Mouse (Mus musculus): ENCODE results near the gene Pgk1.
"Not testable (repeated sequence)": the region's sequence is repeated elsewhere in the genome, so short reads cannot be mapped to it uniquely, and the experiment has no call there.

The Pgk1 gene

GRCm38 (mm10) chrX:106186713-106187649 lies at the start of gene Pgk1:
Gene Pgk1, plus strand, starts transcription at chrX:106187100.
- peak; percentile 56 for DNase-seq (ENCODE audit: extremely low read depth, low read depth, low spot score)

- DNase-seq (ENCODE audit: extremely low read depth, low read depth, low spot score) = no peak
These were observed 47.4 kb upstream of the Pgk1 start for GRCm38 (mm10) chrX:106139309-106140070.

- no peak for DNase-seq (ENCODE audit: extremely low read depth, low read depth, low spot score)
These were observed 44.0 kb upstream of the Pgk1 start, which contains the start of gene Tlr13 for GRCm38 (mm10) chrX:106142936-106143335. Gene Tlr13, plus strand, starts transcription at chrX:106143204.

GRCm38 (mm10) chrX:106148185-106148584 lies 38.7 kb upstream of the Pgk1 start:
- DNase-seq (ENCODE audit: extremely low read depth, low read depth, low spot score) = no peak

- DNase-seq (ENCODE audit: extremely low read depth, low read depth, low spot score) = peak; percentile 76
These were observed 37.4 kb upstream of the Pgk1 start for GRCm38 (mm10) chrX:106149460-106149859.

- DNase-seq (ENCODE audit: extremely low read depth, low read depth, low spot score) = no peak
These were observed 32.7 kb upstream of the Pgk1 start for GRCm38 (mm10) chrX:106154180-106154586.

- no peak for DNase-seq (ENCODE audit: extremely low read depth, low read depth, low spot score)
These were observed 31.0 kb upstream of the Pgk1 start for GRCm38 (mm10) chrX:106155892-106156291.

- peak; percentile 69 for DNase-seq (ENCODE audit: extremely low read depth, low read depth, low spot score)
These were observed 22.9 kb upstream of the Pgk1 start for GRCm38 (mm10) chrX:106163995-106164394.

- no peak for DNase-seq (ENCODE audit: extremely low read depth, low read depth, low spot score)
These were observed 22.3 kb upstream of the Pgk1 start for GRCm38 (mm10) chrX:106164555-106164954.

- no peak for DNase-seq (ENCODE audit: extremely low read depth, low read depth, low spot score)
These were observed 21.8 kb upstream of the Pgk1 start for GRCm38 (mm10) chrX:106165089-106165488.

GRCm38 (mm10) chrX:106171106-106171852 lies 15.6 kb upstream of the Pgk1 start:
- no peak for DNase-seq (ENCODE audit: extremely low read depth, low read depth, low spot score)

- no peak for DNase-seq (ENCODE audit: extremely low read depth, low read depth, low spot score)
These were observed 15.1 kb upstream of the Pgk1 start for GRCm38 (mm10) chrX:106171853-106172154.

GRCm38 (mm10) chrX:106176331-106176730 lies 10.6 kb upstream of the Pgk1 start:
- no peak for DNase-seq (ENCODE audit: extremely low read depth, low read depth, low spot score)

- no peak for DNase-seq (ENCODE audit: extremely low read depth, low read depth, low spot score)
These were observed 2.6 kb upstream of the Pgk1 start for GRCm38 (mm10) chrX:106184279-106184678.

- DNase-seq (ENCODE audit: extremely low read depth, low read depth, low spot score) = no peak
These were observed 1.2 kb upstream of the Pgk1 start for GRCm38 (mm10) chrX:106185706-106186105.

- no peak for DNase-seq (ENCODE audit: extremely low read depth, low read depth, low spot score)
These were observed 837 bp downstream of the Pgk1 start for GRCm38 (mm10) chrX:106187737-106188136.

- DNase-seq (ENCODE audit: extremely low read depth, low read depth, low spot score) = no peak
These were observed 2.5 kb downstream of the Pgk1 start for GRCm38 (mm10) chrX:106189356-106189755.

GRCm38 (mm10) chrX:106190091-106190490 lies 3.2 kb downstream of the Pgk1 start:
- DNase-seq (ENCODE audit: extremely low read depth, low read depth, low spot score) = no peak

- not testable (repeated sequence) for DNase-seq (ENCODE audit: extremely low read depth, low read depth, low spot score)
These were observed 7.5 kb downstream of the Pgk1 start for GRCm38 (mm10) chrX:106194361-106194760.

- DNase-seq (ENCODE audit: extremely low read depth, low read depth, low spot score) = no peak
These were observed 10.4 kb downstream of the Pgk1 start for GRCm38 (mm10) chrX:106197308-106197707.

- no peak for DNase-seq (ENCODE audit: extremely low read depth, low read depth, low spot score)
These were observed 12.0 kb downstream of the Pgk1 start for GRCm38 (mm10) chrX:106198904-106199303.
